Mouse (Mus musculus) layer of hippocampus, adult 2 months (tissue): ENCODE results near the gene Rccd1. TPM values are rescaled to one million over a fixed set of nuclear protein-coding genes. Genes with fewer than 3 reads are reported as not detected.

Experiments used
- DNase-seq, 2 experiments: peaks; one replicate each; pipeline ENCODE4 v3.0.0; 2022; ENCODE audit warnings: low spot score in 2 of 2
- H3K27ac ChIP-seq: fragments of 200-600 bp; 2 replicates; pipeline ENCODE4 v1.8.1; 2022
- H3K4me3 ChIP-seq: fragments of 200-600 bp; 2 replicates; pipeline ENCODE4 v1.8.1; 2022; ENCODE audit warnings: mild to moderate bottlenecking
- CTCF ChIP-seq: fragments of 200-600 bp; conservative IDR thresholded peaks from 2 replicates; pipeline ENCODE4 v1.8.1; 2022; ENCODE audit warnings: antibody characterized with exemption, mild to moderate bottlenecking, moderate library complexity
- total RNA-seq, 2 experiments: library from RNA; stranded (reverse); gene quantifications; 2 replicates each; pipeline ENCODE4 v1.2.3; 2021

Gene Rccd1
- total RNA-seq, 2 experiments from 2014 or later, result 15.3 to 19.8 TPM

DNA sequence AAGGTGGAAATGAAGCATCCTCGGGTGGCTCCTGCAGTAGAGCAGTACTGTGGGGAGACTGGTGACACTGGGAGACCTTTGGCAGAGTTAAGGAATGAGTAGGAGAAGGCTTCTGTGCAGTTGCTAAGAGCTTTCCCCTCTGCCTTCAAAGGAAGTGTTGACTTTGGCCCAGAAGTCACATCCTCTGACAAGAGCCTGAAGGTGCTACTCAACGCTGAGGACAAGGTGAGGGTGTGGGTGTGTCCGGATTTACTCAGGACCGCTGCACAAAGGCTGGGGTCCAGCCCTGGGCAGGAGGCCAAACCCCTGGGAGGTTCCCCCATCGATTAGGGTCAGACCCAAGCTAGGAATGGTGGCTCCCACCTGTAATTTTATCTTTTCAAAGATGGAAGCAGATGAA is 39.9 kb downstream of the Rccd1 start:
- Histone ChIP-seq H3K4me3 (no peak overlapping the region), H3K27ac (no peak overlapping the region)
- no peak for TF ChIP-seq CTCF
- DNase-seq, result no peak

- Histone ChIP-seq H3K4me3 (no peak overlapping the region), H3K27ac (no peak overlapping the region)
- DNase-seq, result no peak
- TF ChIP-seq CTCF, result no peak
These were observed 40.9 kb downstream of the Rccd1 start for GRCm38 (mm10) chr7:80283226-80283918.

DNA sequence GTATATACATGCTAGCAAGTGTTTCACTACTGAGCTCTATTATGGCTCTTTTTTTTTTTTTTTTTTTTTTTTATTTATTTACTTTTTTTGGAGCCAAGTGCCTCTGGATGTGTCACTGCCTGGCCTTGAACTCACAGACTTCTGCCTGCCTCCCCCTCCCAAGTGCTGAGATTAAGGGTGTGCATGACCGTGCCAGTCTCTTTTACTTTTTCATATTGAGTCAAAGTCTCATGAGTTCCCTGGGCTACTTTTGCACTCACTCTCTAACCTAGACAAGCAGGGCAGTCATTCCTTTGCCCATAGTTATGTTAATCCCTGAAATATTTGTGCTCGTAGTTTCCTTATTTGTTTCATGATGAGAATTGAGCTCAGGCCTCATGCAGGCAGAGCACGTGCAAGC is 42.6 kb downstream of the Rccd1 start:
- Histone ChIP-seq H3K27ac (no peak overlapping the region), H3K4me3 (no peak overlapping the region)
- TF ChIP-seq CTCF, result no peak
- DNase-seq, result no peak

- H3K4me3 ChIP-seq, result no peak overlapping the region
- H3K27ac ChIP-seq, result no peak overlapping the region
- DNase-seq, result no peak
- TF ChIP-seq CTCF, result peak; percentile 34
These were observed 43.3 kb downstream of the Rccd1 start for GRCm38 (mm10) chr7:80280998-80281397.

GRCm38 (mm10) chr7:80280032-80280431 is 44.2 kb downstream of the Rccd1 start:
- Histone ChIP-seq H3K27ac (no peak overlapping the region), H3K4me3 (no peak overlapping the region)
- DNase-seq, result no peak
- TF ChIP-seq CTCF, result no peak

DNA sequence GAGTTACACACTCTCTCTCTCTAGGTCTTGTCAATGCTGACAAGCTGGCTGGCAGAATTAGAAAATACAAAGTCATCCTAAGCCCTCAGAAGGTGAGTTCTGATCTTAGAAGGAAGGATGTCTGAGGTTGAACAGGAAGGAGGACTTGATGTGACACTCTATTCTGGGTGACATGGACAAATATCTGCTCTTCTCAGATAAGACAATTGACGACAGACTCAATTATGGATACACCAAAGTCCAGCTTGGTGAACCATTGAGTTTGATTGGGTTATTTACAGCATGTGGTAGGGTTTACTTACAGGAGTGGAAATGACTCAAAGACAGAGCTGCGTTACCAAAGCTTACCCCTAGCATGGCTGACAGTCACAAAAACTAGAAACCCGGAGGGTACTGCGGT is 47.9 kb downstream of the Rccd1 start:
- H3K27ac ChIP-seq, result no peak overlapping the region
- TF ChIP-seq CTCF, result no peak
- H3K4me3 ChIP-seq, result no peak overlapping the region
- no peak for DNase-seq

DNA sequence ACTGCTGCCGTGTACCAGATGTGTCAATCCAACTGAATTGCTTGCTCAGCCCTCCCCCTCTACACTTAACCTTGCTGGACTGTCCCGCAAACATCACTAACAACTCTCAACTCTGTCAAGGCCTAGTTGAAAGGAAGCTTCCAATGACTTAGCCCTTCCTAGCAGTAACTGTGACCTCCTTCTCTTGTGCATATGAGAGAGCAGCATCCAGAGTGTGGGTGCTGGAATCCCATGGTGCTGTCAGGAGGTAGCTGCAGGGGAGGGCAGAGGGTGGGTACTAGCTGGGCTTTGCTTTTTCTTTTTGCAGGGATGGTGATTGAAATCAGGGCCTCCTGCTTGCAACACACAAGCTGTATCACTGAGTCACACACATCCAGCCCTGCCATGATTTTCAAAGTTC is 50.8 kb downstream of the Rccd1 start:
- no peak for TF ChIP-seq CTCF
- DNase-seq, result no peak
- Histone ChIP-seq H3K4me3 (no peak overlapping the region), H3K27ac (no peak overlapping the region)

- DNase-seq, result no peak
- Histone ChIP-seq H3K27ac (peak overlapping the region; percentile 84), H3K4me3 (peak overlapping the region; percentile 66)
- TF ChIP-seq CTCF, result no peak
These were observed 54.5 kb downstream of the Rccd1 start for GRCm38 (mm10) chr7:80269751-80270255.

- TF ChIP-seq CTCF, result no peak
- H3K27ac ChIP-seq, result peak within 1 kb of the TSS; percentile 84
- peak; percentile 93 to 97 for DNase-seq
- H3K4me3 ChIP-seq, result peak within 1 kb of the TSS; percentile 66
These were observed 55.1 kb downstream of the Rccd1 start, which contains the start of gene Vps33b for GRCm38 (mm10) chr7:80268897-80269750. Gene Vps33b, plus strand, starts transcription at chr7:80269649.

DNA sequence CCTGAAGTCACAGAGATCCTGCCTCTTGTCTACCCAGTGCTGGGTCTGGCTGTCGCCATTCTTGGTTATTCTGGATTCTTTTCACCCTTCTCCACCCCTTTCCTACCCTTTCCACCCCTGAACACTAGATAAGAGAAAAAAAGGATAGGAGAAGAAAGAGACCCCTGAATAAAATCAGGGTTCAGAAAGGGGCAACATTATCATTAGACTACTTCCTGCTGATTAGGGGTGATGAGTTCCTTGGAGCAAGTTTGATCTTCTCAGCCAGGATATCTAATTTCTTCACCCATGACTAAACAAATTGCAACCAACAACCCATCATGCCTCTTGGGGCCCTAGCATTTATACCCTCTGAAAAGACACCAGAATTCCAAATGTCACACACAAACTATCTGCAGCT is 56.5 kb downstream of the Rccd1 start:
- TF ChIP-seq CTCF, result no peak
- Histone ChIP-seq H3K27ac (no peak overlapping the region), H3K4me3 (no peak overlapping the region)
- no peak for DNase-seq

- Histone ChIP-seq H3K4me3 (no peak overlapping the region), H3K27ac (no peak overlapping the region)
- no peak for DNase-seq
- no peak for TF ChIP-seq CTCF
These were observed 59.6 kb downstream of the Rccd1 start for GRCm38 (mm10) chr7:80264606-80265005.

- TF ChIP-seq CTCF, result no peak
- Histone ChIP-seq H3K27ac (peak overlapping the region; percentile 86), H3K4me3 (peak overlapping the region; percentile 83)
- DNase-seq, result peak in 1 of 2 experiments; percentile 30
These were observed 62.8 kb downstream of the Rccd1 start for GRCm38 (mm10) chr7:80261372-80261990.
